Mouse (Mus musculus) midbrain, postnatal 0 days (tissue): ENCODE results near the gene Scyl1. TPM values are rescaled to one million over a fixed set of nuclear protein-coding genes. Genes with fewer than 3 reads are reported as not detected.

Experiments used
- ATAC-seq: fragments of 200-750 bp; cut with Nextera tagmentation; 2 replicates; pipeline ENCODE4 v1.8.0; 2017; ENCODE audit warnings: moderate number of reproducible peaks, mild to moderate bottlenecking, moderate TSS enrichment, moderate library complexity; ENCODE audit not compliant: low FRiP score
- DNase-seq: peaks from one replicate; pipeline ENCODE4 v3.0.0-alpha.2; 2015; ENCODE audit warnings: low spot score
- H3K27ac ChIP-seq: fragments of 300-500 bp; sonication (generic); 2 replicates; pipeline ENCODE4 v1.5.1; 2014; ENCODE audit warnings: low read depth, mild to moderate bottlenecking, low read length, mixed read lengths
- H3K27me3 ChIP-seq: fragments of 300-500 bp; sonication (generic); 2 replicates; pipeline ENCODE4 v1.6.1; 2014; ENCODE audit warnings: low read length, control low read depth, mixed read lengths; ENCODE audit not compliant: insufficient read depth
- H3K36me3 ChIP-seq: fragments of 300-500 bp; sonication (generic); 2 replicates; pipeline ENCODE4 v1.6.1; 2014; ENCODE audit warnings: low read length, control low read depth, mixed read lengths; ENCODE audit not compliant: insufficient read depth
- H3K4me1 ChIP-seq: fragments of 300-500 bp; sonication (generic); 2 replicates; pipeline ENCODE4 v1.6.1; 2014; ENCODE audit warnings: mild to moderate bottlenecking, control low read depth, antibody characterized with exemption, low read length, mixed read lengths; ENCODE audit not compliant: insufficient read depth
- H3K4me2 ChIP-seq: fragments of 300-500 bp; sonication (generic); 2 replicates; pipeline ENCODE4 v1.6.1; 2014; ENCODE audit warnings: low read depth, mild to moderate bottlenecking, low read length, mixed read lengths; ENCODE audit not compliant: poor library complexity, severe bottlenecking
- H3K4me3 ChIP-seq: fragments of 300-500 bp; sonication (generic); 2 replicates; pipeline ENCODE4 v1.5.1; 2014; ENCODE audit warnings: low read depth, mild to moderate bottlenecking, low read length, moderate library complexity
- H3K9ac ChIP-seq: fragments of 300-500 bp; sonication (generic); replicated peaks from 2 replicates; pipeline ENCODE4 v1.6.1; 2014; ENCODE audit warnings: mild to moderate bottlenecking, low read length, moderate library complexity, mixed read lengths; ENCODE audit not compliant: poor library complexity, severe bottlenecking
- H3K9me3 ChIP-seq: fragments of 300-500 bp; sonication (generic); 2 replicates; pipeline ENCODE4 v1.6.1; 2016; ENCODE audit warnings: low read length, control low read depth
- CTCF ChIP-seq: IDR thresholded peaks from 2 replicates; pipeline ENCODE4 v1.5.1; 2016; ENCODE audit warnings: antibody characterized with exemption, mild to moderate bottlenecking
- WGBS: fragments of 180-500 bp; shearing (Covaris S2); extraction: QIAGEN DNeasy Blood & Tissue Kit; methylation state at CpG from one replicate; pipeline ENCODE4 v1.1.7; 2014; 5-methylcytosine and 5-hydroxymethylcytosine counted together
- polyA plus RNA-seq: library from polyadenylated mRNA; unstranded; fragments of >200 nt; fragmentation: Nextera tagmentation; extraction: Ambion mirVana; gene quantifications from 2 replicates; pipeline ENCODE4 v1.2.1, GENCODE M21; 2015
- total RNA-seq: library from RNA; depleted of rRNA; stranded (reverse); fragments of >200 nt; gene quantifications from 2 replicates; pipeline ENCODE4 v1.2.3, GENCODE M21; 2014

The Scyl1 gene
- total and polyA plus RNA-seq, 2 experiments from 2014 or later: 85.8 to 108 TPM

DNA sequence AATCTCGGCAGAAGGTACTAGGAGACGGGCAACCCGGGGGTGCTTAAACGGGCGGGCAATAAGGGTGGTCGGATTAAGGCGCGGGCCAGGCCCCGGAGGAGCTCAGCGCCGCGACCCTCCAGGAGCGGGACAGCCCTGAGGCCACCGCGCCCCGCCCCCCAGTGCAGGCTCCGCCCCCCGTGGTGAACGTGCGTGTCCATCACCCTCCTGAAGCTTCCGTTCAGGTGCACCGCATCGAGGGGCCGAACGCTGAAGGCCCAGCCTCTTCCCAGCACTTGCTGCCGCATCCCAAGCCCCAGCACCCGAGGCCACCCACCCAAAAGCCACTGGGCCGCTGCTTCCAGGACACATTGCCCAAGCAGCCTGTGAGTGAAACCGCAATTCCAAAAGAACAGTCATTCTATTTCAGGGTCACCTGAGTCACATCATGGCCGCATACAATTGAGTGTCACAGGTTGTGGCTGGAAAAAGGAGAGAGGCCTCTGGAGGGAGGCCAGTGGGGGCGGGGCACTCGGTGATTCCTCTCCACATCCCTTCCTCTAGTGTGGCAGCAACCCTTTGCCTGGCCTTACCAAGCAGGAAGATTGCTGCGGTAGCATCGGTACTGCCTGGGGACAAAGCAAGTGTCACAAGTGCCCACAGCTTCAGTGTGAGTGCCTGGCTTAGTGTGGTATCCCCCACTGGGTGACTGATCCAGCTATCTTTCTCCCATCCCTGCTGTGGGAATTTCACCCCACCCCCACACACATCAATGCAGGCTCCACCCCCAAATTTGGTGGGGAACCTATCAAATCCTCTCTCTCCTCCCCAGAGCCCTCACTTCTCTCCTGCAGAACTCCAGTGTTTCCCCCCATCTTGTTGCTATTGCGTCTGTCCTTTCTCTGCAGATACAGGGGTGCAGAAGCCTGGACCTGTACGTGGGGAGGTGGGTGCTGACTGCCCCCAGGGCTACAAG is 25.2 kb downstream of the Scyl1 start:
- H3K36me3 ChIP-seq: no peaks in the 10 kb centered on the region
- H3K9me3 ChIP-seq: no peaks in the 10 kb centered on the region
- H3K4me1 ChIP-seq: 0 out of 2 replicates have a peak, but pooled peaks cover 8% of the 10 kb centered on the region
- H3K27ac ChIP-seq: peak overlapping the region; percentile 19; the same call in 1 of the 2 replicates
- peak overlapping the region; percentile 59 for H3K4me2 ChIP-seq
- TF ChIP-seq CTCF: no peak
- ATAC-seq: 0 out of 2 replicates have a peak, but pooled peaks have one; percentile 33
- H3K9ac ChIP-seq: peak overlapping the region; percentile 59
- 10% methylated on average over 32 of the region's 36 CpGs for WGBS
- peak; percentile 69 for DNase-seq
- peak overlapping the region; percentile 28 for H3K4me3 ChIP-seq
- peaks cover 23% of the 10 kb centered on the region for H3K27me3 ChIP-seq

- Histone ChIP-seq H3K9me3 (no peaks in the 10 kb centered on the region), H3K4me3 (no peak overlapping the region), H3K27me3 (peaks cover 11% of the 10 kb centered on the region; the same call in 1 of the 2 replicates), H3K9ac (no peak overlapping the region), H3K36me3 (no peaks in the 10 kb centered on the region), H3K27ac (no peak overlapping the region), H3K4me1 (0 out of 2 replicates have a peak, but pooled peaks cover 8% of the 10 kb centered on the region), H3K4me2 (no peak overlapping the region)
- DNase-seq (no peak), ATAC-seq (no peak)
- 57% methylated on average over 5 of the region's 5 CpGs for WGBS
- TF ChIP-seq CTCF: no peak
Observed at GRCm38 (mm10) chr19:5743576-5743975, 27.6 kb downstream of the Scyl1 start.

GRCm38 (mm10) chr19:5742241-5742641 is 29.0 kb downstream of the Scyl1 start:
- Histone ChIP-seq H3K9me3 (no peaks in the 10 kb centered on the region), H3K4me1 (0 out of 2 replicates have a peak, but pooled peaks cover 8% of the 10 kb centered on the region), H3K4me2 (peak overlapping the region; percentile 96), H3K4me3 (peak overlapping the region; percentile 53), H3K36me3 (no peaks in the 10 kb centered on the region), H3K27ac (peak overlapping the region; percentile 57; the same call in 1 of the 2 replicates), H3K9ac (peak overlapping the region; percentile 68), H3K27me3 (peaks cover 11% of the 10 kb centered on the region; the same call in 1 of the 2 replicates)
- no peak for TF ChIP-seq CTCF
- WGBS: 3% methylated on average over 31 of the region's 32 CpGs
- ATAC-seq (0 out of 2 replicates have a peak, but pooled peaks have one; percentile 18), DNase-seq (no peak)

DNA sequence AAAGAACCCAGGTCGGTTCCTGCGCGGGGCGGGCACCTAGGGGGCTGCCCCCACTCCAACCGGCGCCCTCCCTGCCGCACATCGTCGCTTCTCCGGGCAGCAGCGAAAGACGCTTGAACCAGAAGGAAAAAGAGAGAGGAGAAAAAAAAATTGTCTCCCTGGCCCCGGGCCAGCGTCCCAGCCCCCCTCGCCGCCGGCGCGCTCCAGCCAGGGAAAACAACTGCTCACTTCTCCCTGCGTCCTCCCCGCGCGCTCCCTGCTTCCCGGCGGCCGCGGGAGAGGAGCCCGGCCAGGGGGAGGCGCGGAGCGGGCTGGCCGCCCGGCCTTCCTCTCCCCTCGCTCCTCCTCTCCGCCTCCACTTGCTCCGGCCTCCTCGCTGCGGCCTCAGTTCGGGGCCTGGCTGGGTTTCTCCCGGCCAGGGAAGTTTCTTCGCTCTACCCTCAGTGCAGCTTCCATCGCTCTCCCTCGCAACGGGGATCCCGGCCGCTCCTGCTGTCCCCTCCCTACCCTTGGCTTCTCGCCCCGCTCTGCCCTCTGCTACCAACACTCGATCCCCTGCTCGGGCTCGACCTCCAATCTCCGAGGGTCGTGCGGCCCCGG is 29.5 kb downstream of the Scyl1 start:
- Histone ChIP-seq H3K4me1 (0 out of 2 replicates have a peak, but pooled peaks cover 6% of the 10 kb centered on the region), H3K9ac (peak overlapping the region; percentile 68), H3K4me2 (peak overlapping the region; percentile 96), H3K27ac (peak overlapping the region; percentile 57), H3K36me3 (no peaks in the 10 kb centered on the region), H3K4me3 (peak overlapping the region; percentile 53), H3K27me3 (peaks cover 11% of the 10 kb centered on the region; the same call in 1 of the 2 replicates), H3K9me3 (no peaks in the 10 kb centered on the region)
- WGBS: 2% methylated on average over 43 of the region's 55 CpGs
- DNase-seq (peak; percentile 75), ATAC-seq (peak; percentile 38; the same call in 1 of the 2 replicates)
- TF ChIP-seq CTCF: no peak

- peak; percentile 42 for ATAC-seq
- Histone ChIP-seq H3K9me3 (no peaks in the 10 kb centered on the region), H3K36me3 (no peaks in the 10 kb centered on the region), H3K4me3 (peak within 1 kb of the TSS; percentile 53), H3K27ac (peak within 1 kb of the TSS; percentile 57), H3K9ac (peak within 1 kb of the TSS; percentile 68), H3K27me3 (peaks cover 11% of the 10 kb centered on the region; the same call in 1 of the 2 replicates), H3K4me2 (peak within 1 kb of the TSS; percentile 96), H3K4me1 (no peaks in the 10 kb centered on the region)
- DNase-seq: peak; percentile 88
- TF ChIP-seq CTCF: no peak
- 18% methylated on average over 11 of the region's 14 CpGs for WGBS
Observed at GRCm38 (mm10) chr19:5740320-5741317, 30.6 kb downstream of the Scyl1 start, which contains the start of gene Ltbp3. Gene Ltbp3, plus strand, starts transcription at chr19:5740904.
